Mouse (Mus musculus) lung, postnatal 25 days (tissue): ENCODE results near the gene Gm11032.
"Not testable (repeated sequence)": the region's sequence is repeated elsewhere in the genome, so short reads cannot be mapped to it uniquely, and the experiment has no call there.

Experiments used
- DNase-seq: peaks from one replicate; pipeline ENCODE4 v3.0.0; 2022; ENCODE audit warnings: low spot score

The Gm11032 gene

DNA sequence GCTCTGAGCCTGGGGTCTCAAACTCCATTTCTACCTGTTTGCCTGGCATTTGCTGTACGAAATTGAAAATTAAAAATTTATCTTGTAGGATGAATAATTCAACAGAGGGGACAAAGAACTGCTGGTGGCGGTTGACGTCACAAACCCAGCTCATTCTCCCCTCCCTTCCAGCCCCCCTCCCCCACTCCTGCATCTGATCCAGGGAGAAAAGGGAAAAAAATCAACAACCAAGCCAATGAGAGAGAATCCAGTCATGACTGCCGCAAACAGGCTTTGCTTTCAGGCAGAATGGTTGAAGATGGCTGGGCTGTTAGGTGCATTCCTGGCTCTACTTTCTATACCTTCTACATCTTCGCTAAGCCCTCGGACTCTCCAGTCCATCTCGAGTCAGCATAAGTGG, 6.1 kb downstream of the Gm11032 start:
- no peak for DNase-seq

DNA sequence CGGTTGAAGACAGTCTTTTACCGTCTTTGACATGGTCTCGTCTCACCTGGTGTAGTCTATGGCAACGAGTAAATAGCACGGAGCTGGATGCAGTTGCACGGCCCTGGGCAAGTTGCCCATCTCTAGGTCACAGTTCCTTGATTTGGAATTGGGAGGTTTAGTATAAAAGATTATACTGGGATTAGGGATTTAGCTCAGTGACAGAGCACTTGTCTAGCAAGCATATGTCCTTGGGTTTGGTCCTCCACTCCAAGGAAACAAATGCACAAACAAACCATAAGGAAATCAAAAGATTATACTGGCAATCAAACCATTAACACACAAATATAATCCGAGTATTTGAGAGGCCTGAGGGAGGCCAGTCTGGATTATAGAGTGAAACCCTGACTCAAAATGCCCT, 7.8 kb downstream of the Gm11032 start:
- no peak for DNase-seq

DNA sequence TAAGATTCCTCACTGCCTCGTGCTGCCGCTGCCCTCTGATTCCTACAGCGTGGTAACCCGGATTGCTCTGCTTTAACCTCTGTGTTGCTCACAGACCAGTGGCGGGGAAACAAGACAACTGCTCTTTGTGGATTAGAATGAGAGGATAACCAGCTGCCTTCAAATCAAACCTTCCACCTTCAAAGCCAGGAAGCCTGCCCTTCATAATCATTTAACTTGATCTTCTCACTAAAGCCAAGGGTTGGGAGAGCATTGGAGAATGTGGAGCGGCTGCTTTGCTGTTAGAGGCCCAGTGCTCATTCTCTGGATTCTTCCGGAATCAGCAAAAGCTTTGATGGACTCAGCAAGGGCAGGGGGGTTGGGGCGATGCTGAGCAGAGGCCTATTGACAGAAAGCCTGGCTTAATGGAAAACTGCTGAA, 10.0 kb downstream of the Gm11032 start:
- peak; percentile 30 for DNase-seq

DNA sequence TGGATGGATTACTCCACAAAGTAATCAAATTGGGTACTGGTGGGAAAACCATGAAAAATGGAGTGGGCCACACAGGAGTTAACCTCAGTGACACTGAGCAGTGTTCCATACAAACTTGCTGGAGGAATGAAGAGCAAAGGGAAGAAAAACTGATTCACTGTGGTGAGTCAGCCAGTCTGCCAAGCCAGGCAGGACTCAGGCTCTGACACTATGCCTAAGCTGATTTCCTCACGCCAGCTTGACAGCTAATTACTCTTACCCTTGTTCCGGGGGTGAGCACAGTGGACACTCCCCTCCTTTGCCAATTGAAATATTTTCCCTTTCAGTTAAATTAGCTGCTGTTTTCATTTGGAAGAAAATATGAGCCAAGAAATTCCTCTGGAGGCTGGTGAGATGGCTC, 13.6 kb downstream of the Gm11032 start:
- no peak for DNase-seq

DNA sequence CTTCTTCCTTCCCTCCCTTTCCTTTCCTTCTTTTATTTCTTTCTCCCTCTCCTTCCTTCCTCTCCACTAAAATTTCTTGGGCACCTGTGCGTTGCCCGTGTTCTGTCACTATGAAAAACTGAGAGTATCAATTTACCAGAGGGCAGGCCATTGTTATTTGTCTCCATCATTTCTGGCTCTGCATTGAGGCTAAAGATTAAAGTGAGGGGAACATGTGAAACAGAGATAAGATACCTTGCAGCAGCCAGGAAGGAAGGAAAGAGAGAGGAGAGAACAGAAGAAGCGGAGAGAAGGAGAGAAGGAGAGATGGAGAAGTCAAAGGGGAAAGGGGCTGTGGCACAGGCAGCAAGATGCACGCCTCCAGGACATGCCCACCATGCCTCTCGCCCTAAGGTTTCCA, 14.5 kb downstream of the Gm11032 start:
- DNase-seq = no peak

DNA sequence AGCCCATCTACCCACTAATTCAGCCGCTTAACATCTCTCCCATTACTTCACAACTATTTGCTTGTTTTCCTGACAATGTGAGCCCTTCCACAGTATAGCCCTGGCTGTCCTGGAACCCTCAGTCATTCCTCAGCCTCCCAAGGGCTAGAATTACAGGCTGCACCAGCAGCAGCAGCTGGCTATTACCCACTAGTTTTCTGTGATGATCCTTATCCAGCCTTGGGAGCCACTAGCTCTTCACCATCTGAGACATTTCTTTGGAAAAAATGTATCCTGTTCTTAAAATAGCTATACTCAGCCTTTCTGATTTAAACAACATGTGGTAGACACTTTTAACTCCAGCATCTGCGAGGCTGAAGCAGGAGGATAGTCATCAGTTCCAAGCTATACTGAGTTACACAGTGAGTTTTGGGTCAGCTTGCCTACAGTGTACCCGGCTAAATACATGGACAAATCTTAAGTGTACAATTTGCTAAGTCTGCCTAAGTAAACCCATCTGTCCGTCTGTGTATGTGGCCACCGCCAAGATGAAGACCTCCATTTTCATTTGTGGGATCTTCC, 17.0 kb downstream of the Gm11032 start:
- no peak for DNase-seq

DNA sequence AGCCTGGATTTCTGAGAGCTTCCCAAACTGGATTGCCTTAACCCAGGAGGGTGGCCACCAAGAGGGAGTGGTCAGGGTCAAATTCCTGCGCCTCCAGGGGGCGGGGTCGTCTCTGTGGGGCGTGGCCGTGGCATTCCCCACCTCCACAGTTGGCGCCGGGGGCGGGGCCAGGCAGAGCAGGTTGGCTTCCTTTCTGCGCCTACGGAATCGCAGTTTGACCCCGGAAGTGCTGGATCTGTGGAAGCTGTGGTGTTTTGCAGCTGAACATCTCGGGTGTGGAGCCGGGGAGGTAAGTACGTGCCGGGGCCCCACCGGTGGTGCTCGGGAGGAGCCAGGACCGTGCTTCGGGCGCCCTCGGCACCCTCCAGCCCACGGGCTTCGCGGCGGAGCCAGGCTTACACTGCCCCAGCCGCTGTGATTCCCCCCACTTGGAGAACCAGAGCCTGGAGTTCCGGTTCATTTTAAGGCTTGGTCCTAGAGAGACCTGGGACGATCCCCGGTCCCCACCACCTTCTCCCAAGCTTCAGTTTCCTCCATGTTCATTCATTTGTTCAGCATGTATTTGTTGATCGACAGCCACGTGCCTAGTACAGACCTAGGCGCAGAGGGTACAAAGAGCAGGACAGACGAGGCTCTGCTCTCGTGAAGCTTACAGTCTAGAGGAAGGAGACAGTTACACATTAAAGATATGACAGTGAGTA, 17.8 kb downstream of the Gm11032 start, which contains the start of gene Ascc2:
Gene Ascc2, plus strand, starts transcription at position 214 of the 701 bp plus-strand sequence.
- peak; percentile 96 for DNase-seq

DNA sequence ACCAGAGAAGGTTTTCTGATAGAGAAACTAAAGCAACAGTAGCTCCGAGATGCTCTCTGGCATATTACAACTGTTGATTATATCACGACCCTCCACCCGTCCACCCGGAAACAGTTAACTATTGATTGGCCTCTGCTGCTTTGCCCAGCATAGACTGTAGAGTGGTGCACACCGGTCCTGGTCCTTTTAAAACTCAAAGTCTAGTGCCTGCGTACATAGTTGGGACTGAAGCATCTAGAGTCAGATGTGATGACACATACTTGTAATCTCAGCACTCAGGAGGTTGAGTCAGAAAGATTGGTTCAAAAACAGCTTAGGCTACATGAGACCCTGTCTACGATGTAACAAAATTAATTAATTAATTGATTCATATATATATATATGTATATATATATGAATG, 18.4 kb downstream of the Gm11032 start:
- no peak for DNase-seq

DNA sequence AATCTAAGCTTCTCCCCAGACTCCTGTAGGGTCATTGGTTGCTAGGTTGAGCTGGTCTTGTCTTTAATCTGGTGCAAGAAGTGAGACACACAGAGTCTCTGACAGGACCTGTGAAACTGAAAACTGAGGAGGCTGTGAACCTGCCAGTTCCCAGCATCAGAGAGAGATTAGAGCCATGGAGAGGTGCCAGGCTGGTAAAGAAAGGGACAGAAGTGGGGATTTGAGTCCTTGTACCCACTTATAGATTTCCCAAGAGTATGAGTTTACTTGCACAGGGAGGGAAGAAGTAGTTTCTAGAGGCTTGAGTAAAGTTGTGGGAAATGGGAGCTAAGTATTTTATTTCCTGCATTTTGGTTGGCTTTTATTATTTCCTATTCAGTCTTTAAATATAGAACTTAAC, 21.3 kb downstream of the Gm11032 start:
- DNase-seq = peak; percentile 84

DNA sequence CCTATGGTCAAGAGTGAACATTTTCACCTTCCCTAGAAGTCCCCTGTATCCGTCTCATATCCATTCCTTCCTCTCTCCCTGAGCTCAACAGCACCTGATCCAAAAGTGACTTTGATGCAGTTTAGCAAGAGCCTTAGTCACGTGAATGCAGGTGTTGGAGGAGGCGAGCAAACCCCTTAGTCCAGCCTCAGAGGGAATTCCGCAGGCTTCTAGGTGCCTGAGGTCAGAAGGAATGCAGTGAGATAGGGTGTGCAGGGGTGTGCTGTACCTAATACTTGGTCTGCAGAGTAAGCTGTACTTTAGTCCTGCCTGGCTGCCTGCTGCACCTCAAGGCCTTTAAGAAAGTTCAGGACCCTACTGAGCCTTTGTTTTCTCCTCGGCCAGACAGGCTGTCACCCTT, 23.9 kb downstream of the Gm11032 start:
- DNase-seq = peak; percentile 54

DNA sequence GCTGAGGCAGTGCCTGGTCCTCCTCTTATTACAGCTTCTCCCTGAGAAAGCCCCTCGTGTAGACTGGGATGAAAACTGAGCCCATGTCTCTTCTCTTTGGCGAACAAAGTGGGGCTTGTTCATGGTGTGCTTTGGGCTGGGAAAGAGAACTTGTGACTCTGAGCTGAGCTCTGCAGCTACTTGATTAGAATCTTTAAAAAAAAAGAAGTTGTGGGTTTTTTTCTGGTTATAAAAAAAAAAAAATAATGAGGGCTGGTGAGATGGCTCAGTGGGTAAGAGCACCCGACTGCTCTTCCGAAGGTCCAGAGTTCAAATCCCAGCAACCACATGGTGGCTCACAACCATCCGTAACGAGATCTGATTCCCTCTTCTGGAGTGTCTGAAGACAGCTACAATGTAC, 25.3 kb downstream of the Gm11032 start:
- DNase-seq = not testable (repeated sequence)

DNA sequence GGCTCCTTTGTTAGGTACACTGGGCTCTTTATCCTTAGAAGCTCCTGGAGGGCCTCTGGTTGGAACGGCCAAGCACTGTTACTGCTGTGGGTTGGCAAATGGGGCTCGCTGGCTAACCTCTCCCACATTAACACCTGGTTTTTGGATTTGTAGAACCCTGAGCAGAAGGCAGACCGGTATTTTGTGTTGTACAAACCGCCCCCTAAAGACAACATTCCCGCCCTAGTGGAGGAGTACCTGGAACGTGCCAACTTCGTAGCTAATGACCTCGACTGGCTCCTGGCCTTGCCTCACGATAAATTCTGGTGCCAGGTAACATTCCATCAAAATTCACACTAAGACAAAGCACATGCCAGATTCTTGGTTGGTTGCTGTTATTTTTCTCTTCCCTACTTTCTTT, 26.5 kb downstream of the Gm11032 start:
- DNase-seq = peak; percentile 49

DNA sequence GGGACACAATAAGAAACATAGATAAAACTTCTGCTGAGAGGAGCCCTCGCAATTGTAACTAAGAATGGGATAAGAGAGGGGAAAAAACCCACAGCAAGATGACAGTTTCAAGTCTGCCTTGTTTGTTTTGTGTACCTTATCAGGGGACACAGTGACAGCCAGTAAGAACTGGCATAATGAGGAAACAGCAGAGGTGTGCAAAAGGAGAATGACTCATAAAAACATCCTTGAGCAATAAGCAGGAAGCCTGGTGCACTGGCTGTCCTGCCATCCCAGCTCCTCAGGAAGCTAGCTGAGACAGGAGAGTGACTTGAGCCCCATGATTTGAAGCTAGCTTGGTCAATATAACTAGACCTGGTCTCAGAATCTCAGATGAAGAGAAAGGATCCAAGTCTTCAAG, 40.0 kb downstream of the Gm11032 start:
- DNase-seq = no peak

DNA sequence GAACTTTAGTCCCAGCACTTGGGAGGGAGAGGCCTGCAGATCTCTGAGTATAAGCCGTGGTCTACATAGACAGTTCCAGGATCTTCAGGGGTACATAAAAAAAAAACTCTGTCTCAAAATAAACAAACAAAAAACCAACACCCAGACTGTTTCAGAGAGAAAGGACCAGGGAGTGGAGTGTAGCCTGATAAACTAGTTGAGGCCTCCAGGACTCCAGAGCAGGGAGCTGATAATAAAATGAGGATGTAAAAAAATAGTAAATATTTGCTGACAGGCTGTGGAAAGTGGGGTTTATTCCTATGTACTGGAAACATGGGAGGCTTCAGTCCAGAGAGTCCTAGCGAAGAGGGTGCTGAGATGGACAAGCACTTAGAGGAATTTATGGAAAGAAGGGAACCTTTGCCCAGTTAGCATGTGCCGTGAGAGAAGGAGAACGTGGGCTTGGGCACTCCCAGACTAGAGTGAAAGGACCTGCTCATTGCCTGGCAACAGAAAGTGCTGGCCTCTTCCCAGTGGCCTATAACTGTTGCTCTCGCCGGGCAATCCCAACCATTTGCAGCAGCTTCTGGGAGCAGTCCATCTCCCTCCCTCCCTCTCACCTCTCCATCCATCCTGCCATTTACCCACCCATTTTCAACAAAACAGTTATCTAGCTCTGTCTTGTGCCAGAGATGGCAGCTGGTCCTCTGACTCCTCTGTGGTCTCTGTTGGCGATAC, 40.6 kb downstream of the Gm11032 start:
- DNase-seq = no peak

DNA sequence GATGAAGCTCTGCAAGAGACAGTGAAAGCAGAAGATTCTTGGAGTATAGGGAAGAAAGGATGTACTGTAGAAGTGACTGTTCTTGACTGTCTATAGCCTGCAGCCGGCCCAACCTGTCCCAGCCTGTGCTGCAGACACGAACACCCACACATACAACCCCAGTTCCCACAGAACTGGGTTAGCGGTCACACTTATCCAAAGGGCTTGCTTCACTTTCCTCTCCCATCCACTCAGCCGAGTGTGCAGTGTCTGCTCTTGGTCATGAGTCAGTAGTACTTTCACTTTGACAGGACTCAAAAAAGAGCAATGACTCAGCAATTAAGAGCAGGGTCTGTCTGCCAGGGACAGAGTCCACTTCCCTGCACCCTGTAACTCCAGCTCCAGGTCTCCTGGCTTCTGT, 41.5 kb downstream of the Gm11032 start:
- peak; percentile 41 for DNase-seq

DNA sequence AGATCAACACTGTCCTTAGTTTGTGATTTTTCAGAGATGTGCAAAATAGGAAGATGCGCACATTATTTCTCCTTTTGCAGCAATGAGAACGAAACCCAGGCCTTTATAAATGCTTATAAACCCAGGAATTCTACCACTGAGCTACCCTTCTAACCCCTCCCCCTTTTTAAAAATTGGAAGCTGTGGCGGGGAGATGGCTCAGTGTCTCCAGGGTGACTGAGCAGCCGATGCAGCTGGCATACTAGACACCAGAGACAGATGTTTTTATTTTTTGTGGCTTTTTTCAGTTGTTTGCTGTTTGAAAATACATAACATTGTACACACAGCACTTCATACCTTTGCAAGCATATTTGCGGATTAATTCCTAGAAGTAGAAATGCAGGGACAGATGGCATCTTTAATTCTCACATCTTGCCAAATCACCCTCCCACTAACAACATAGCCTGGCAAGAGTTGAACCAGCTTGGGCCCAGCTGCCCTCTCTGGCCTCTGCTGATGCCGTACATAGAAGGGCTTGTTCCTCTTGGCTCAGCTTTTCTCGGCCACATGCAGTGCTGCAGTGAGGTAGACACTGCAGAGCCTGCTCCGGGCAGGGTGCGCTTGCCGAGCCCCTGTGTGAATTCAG, 42.1 kb downstream of the Gm11032 start:
- peak; percentile 28 for DNase-seq

DNA sequence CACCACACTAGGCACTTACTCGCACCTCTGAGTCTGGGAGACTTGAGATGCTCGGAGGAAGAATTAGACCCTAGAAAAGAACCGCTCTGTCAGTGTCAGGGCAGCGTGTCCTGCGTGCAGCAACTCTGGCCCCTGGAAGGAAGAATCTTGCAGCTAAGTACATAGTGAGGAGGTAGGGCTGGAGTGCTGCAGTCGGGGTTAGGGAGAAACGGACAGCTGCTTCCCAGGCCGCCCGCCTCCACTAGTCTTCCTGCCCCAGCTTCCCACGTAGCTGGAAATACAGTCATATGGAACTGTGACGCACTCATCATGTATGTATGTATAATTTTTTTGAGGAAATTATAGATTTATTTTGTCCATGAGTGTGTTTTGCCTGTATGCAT, 42.6 kb downstream of the Gm11032 start:
- no peak for DNase-seq
